8 mouse cellular contexts compared by ENCODE assay signal in the genomic region with DNA sequence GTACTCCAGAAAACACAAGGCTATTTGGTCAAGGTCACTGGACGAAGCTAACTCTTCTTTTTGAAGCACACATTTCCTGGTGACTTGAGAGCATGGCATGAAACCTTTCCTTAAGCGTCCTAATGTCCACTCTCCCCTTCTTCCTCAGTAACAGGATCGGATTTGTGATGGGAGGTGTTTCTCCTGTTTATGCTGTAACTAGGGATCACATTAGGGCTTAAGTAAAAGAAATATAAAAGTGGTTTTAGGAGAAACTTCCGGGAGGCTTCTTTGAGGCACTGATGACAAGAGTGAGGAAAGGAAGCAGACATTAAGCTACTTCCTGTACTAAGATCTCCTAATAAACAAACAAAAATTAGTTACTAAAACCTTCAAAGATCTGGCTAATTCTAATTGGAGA. TPM values are rescaled to one million over a fixed set of nuclear protein-coding genes. Genes with fewer than 3 reads are reported as not detected.
DNase-seq lines count a peak whose midpoint lies in the region; ATAC-seq and TF ChIP-seq lines count a peak whose summit lies in the region.

No protein-coding gene starts in this region.

- no peak overlapping the region for H3K27ac ChIP-seq in neural tube, embryonic 11.5 days (ENCODE audit: low read depth, low read length)
- 0 out of 2 replicates have a peak overlapping the region, but pooled peaks have one; percentile 60 for H3K27ac ChIP-seq in embryonic facial prominence, embryonic 15.5 days (replicated peaks)

- no peak for DNase-seq in neural tube, embryonic 11.5 days (ENCODE audit: low spot score)
- no peak for DNase-seq in neural tube, embryonic 10.5 days (ENCODE audit: extremely low spot score, low spot score)
- DNase-seq in induced T-regulatory cell, adult 2 months (ENCODE audit: low read depth): peak; percentile 71
- DNase-seq in right cerebral cortex, postnatal 14 days: no peak
- DNase-seq in adrenal gland, postnatal 10 days: no peak
- no peak for DNase-seq in left cerebral cortex, postnatal 14 days (ENCODE audit: low spot score in 2 of 2)

- H3K9ac ChIP-seq in neural tube, embryonic 11.5 days (ENCODE audit: low read length): peak overlapping the region; percentile 35; the same call in 1 of the 2 replicates
- H3K9ac ChIP-seq in embryonic facial prominence, embryonic 15.5 days: peak overlapping the region; percentile 70; the same call in 1 of the 2 replicates

- H3K4me3 ChIP-seq in neural tube, embryonic 11.5 days (ENCODE audit: low read depth, low read length): peak overlapping the region; percentile 86
- peak overlapping the region; percentile 74 for H3K4me3 ChIP-seq in embryonic facial prominence, embryonic 15.5 days (replicated peaks)
- peak overlapping the region; percentile 71 for H3K4me3 ChIP-seq in myocyte

- peak overlapping the region; percentile 71 for H3K4me2 ChIP-seq in neural tube, embryonic 11.5 days (ENCODE audit: low read depth)
- peak overlapping the region; percentile 94 for H3K4me2 ChIP-seq in embryonic facial prominence, embryonic 15.5 days (replicated peaks)
- H3K4me2 ChIP-seq in myocyte (ENCODE audit: low read depth): peak overlapping the region; percentile 70

- H3K27me3 ChIP-seq in neural tube, embryonic 11.5 days (ENCODE audit: control insufficient read depth, insufficient read depth, low read length): no peaks in the 10 kb centered on the region
- no peaks in the 10 kb centered on the region for H3K27me3 ChIP-seq in embryonic facial prominence, embryonic 15.5 days
- no peaks in the 10 kb centered on the region for H3K27me3 ChIP-seq in myocyte (ENCODE audit: control insufficient read depth, insufficient read depth, insufficient read length)

- no peak for ATAC-seq in neural tube, embryonic 11.5 days (ENCODE audit: insufficient read depth, low FRiP score, low TSS enrichment)
- ATAC-seq in embryonic facial prominence, embryonic 15.5 days (ENCODE audit: insufficient number of reproducible peaks, low FRiP score, low TSS enrichment, low read depth): no peak

- TF ChIP-seq POLR2A in myocyte (IDR thresholded peaks at IDR 0.05; ENCODE audit: insufficient read length, low read depth): no peak

- peaks cover 34% of the 10 kb centered on the region for H3K79me2 ChIP-seq in myocyte (ENCODE audit: control insufficient read depth, insufficient read depth)

- H3K36me3 ChIP-seq in neural tube, embryonic 11.5 days (ENCODE audit: control insufficient read depth, insufficient read depth, low read length): no peaks in the 10 kb centered on the region
- no peaks in the 10 kb centered on the region for H3K36me3 ChIP-seq in embryonic facial prominence, embryonic 15.5 days
- H3K36me3 ChIP-seq in myocyte (ENCODE audit: control insufficient read depth, insufficient read depth): no peaks in the 10 kb centered on the region

- 0 out of 2 replicates have a peak, but pooled peaks cover 3% of the 10 kb centered on the region for H3K4me1 ChIP-seq in neural tube, embryonic 11.5 days (ENCODE audit: control insufficient read depth, insufficient read depth, low read length)
- peaks cover 6% of the 10 kb centered on the region; the same call in 1 of the 2 replicates for H3K4me1 ChIP-seq in embryonic facial prominence, embryonic 15.5 days

- WGBS in neural tube, embryonic 11.5 days: 9% methylated on average over 4 of the region's 4 CpGs
- 3% methylated on average over 4 of the region's 4 CpGs for WGBS in embryonic facial prominence, embryonic 15.5 days

- no peaks in the 10 kb centered on the region for H3K9me3 ChIP-seq in neural tube, embryonic 11.5 days (ENCODE audit: control insufficient read depth, low read length)
- H3K9me3 ChIP-seq in embryonic facial prominence, embryonic 15.5 days (replicated peaks): no peaks in the 10 kb centered on the region

- peak overlapping the region; percentile 78 for H3ac ChIP-seq in myocyte (ENCODE audit: control insufficient read depth, insufficient read length)

- intact Hi-C loops in left cerebral cortex, postnatal 14 days (cut with DNase I): no loop called here

TF ChIP-seq in myocyte, 11 proteins besides CTCF, POLR2A, EP300 and RAD21:
- TF ChIP-seq USF1 (IDR thresholded peaks at IDR 0.05; ENCODE audit: low read depth) (no peak), TCF12 (IDR thresholded peaks at IDR 0.05; ENCODE audit: insufficient read depth, poor library complexity, severe bottlenecking) (no peak), CEBPB (IDR thresholded peaks at IDR 0.05; ENCODE audit: insufficient read depth, poor library complexity, severe bottlenecking) (no peak)

RNA-seq across cellular contexts. Expression of a gene that starts 0.6 kb away (rescaled TPM):
- polyA plus RNA-seq in neural tube, embryonic 11.5 days (2014; fragmentation: Nextera tagmentation; extraction: Ambion mirVana): 29.6 and 33.0 TPM in 2 replicates
- polyA plus RNA-seq in embryonic facial prominence, embryonic 15.5 days (2015; fragmentation: Nextera tagmentation; extraction: Ambion mirVana): 20.9 and 22.3 TPM in 2 replicates
- polyA plus RNA-seq in myocyte (2012; fragmentation: generic; extraction: Trizol): 40.6 TPM
- total RNA-seq in adrenal gland, postnatal 10 days (2021): 10 to 100 TPM; 38.0 to 41.8 TPM
- 10 to 100 TPM; 22.4 to 24.2 TPM for total RNA-seq in left cerebral cortex, postnatal 14 days (2021)

RNA-seq across cellular contexts. Expression of a gene that starts 9.3 kb away (rescaled TPM):
- 113 and 121 TPM in 2 replicates for polyA plus RNA-seq in neural tube, embryonic 11.5 days (2014; fragmentation: Nextera tagmentation; extraction: Ambion mirVana)
- 67.2 and 69.8 TPM in 2 replicates for polyA plus RNA-seq in embryonic facial prominence, embryonic 15.5 days (2015; fragmentation: Nextera tagmentation; extraction: Ambion mirVana)
- 17.2 TPM for polyA plus RNA-seq in myocyte (2012; fragmentation: generic; extraction: Trizol)
- 10 to 100 TPM; 85.6 to 87.4 TPM for total RNA-seq in adrenal gland, postnatal 10 days (2021)
- total RNA-seq in left cerebral cortex, postnatal 14 days (2021): 100 to 1,000 TPM; 159 to 160 TPM

RNA-seq across cellular contexts. Expression of a gene that starts 43.1 kb away (rescaled TPM):
- polyA plus RNA-seq in neural tube, embryonic 11.5 days (2014; fragmentation: Nextera tagmentation; extraction: Ambion mirVana): 218 and 224 TPM in 2 replicates
- 187 and 188 TPM in 2 replicates for polyA plus RNA-seq in embryonic facial prominence, embryonic 15.5 days (2015; fragmentation: Nextera tagmentation; extraction: Ambion mirVana)
- 104 TPM for polyA plus RNA-seq in myocyte (2012; fragmentation: generic; extraction: Trizol)
- 10 to 100 TPM; 84.8 to 86.0 TPM for total RNA-seq in adrenal gland, postnatal 10 days (2021)
- 10 to 100 TPM; 81.3 to 84.4 TPM for total RNA-seq in left cerebral cortex, postnatal 14 days (2021)

RNA-seq across cellular contexts. Expression of a gene that starts 51.4 kb away (rescaled TPM):
- 2.5 and 2.9 TPM in 2 replicates for polyA plus RNA-seq in neural tube, embryonic 11.5 days (2014; fragmentation: Nextera tagmentation; extraction: Ambion mirVana)
- polyA plus RNA-seq in embryonic facial prominence, embryonic 15.5 days (2015; fragmentation: Nextera tagmentation; extraction: Ambion mirVana): 14.6 and 15.4 TPM in 2 replicates
- polyA plus RNA-seq in myocyte (2012; fragmentation: generic; extraction: Trizol): 15.7 TPM
- 10 to 100 TPM; 14.3 to 18.6 TPM for total RNA-seq in adrenal gland, postnatal 10 days (2021)
- total RNA-seq in left cerebral cortex, postnatal 14 days (2021): 10 to 100 TPM; 23.1 to 25.9 TPM
